Mouse (Mus musculus): Measurements from ENCODE around the gene Slc6a9. TPM values are rescaled to one million over a fixed set of nuclear protein-coding genes. Genes with fewer than 3 reads are reported as not detected.
A peak's percentile ranks its signal among the peaks of the same experiment; 100 is the strongest.

Gene Slc6a9
- total and polyA plus RNA-seq, 3 experiments = 1.3 to 34.8 (median 4.4) TPM

- no peaks in the 10 kb centered on the region for H3K9me3 ChIP-seq (replicated peaks)
- peak overlapping the region; percentile 65; the same call in 1 of the 2 replicates for H3K4me3 ChIP-seq (ENCODE audit: low read depth, low read length)
- peaks cover 65% of the 10 kb centered on the region for H3K4me1 ChIP-seq (ENCODE audit: insufficient read depth, low read depth, low read length)
- TF ChIP-seq POLR2AphosphoS5 (IDR thresholded peaks at IDR 0.05; ENCODE audit: insufficient replicate concordance, low read depth, low read length) = no peak
- peak; percentile 91 for TF ChIP-seq TAL1 (conservative IDR thresholded peaks at IDR 0.05; ENCODE audit: low read depth, low read length)
- ATAC-seq (ENCODE audit: extremely low read depth, insufficient number of reproducible peaks, low FRiP score, poor library complexity, severe bottlenecking) = peak; percentile 89
- peak; percentile 97 for DNase-seq (ENCODE audit: low spot score)
- H3K27me3 ChIP-seq (ENCODE audit: insufficient read depth, low read length) = peaks cover 45% of the 10 kb centered on the region
- no peaks in the 10 kb centered on the region for H3K36me3 ChIP-seq (replicated peaks)
Measured at GRCm38 (mm10) chr4:117830124-117830551, 4.2 kb upstream of the Slc6a9 start.

GRCm38 (mm10) chr4:117830801-117831200 is 3.5 kb upstream of the Slc6a9 start:
- peaks cover 39% of the 10 kb centered on the region for H3K27me3 ChIP-seq (ENCODE audit: insufficient read depth, low read length)
- no peaks in the 10 kb centered on the region for H3K9me3 ChIP-seq (replicated peaks)
- H3K4me1 ChIP-seq (ENCODE audit: insufficient read depth, low read depth, low read length) = peaks cover 71% of the 10 kb centered on the region
- peak overlapping the region; percentile 25; the same call in 1 of the 2 replicates for H3K4me3 ChIP-seq (ENCODE audit: low read depth, low read length)
- TF ChIP-seq GATA1 (IDR thresholded peaks at IDR 0.05; ENCODE audit: borderline replicate concordance, low read length) (no peak), POLR2AphosphoS5 (IDR thresholded peaks at IDR 0.05; ENCODE audit: insufficient replicate concordance, low read depth, low read length) (no peak), GATA2 (IDR thresholded peaks at IDR 0.05; ENCODE audit: borderline replicate concordance, low read depth, low read length) (no peak), CTCF (IDR thresholded peaks at IDR 0.05; ENCODE audit: low read depth, low read length) (no peak), TAL1 (conservative IDR thresholded peaks at IDR 0.05; ENCODE audit: low read depth, low read length) (no peak)
- ATAC-seq (ENCODE audit: extremely low read depth, insufficient number of reproducible peaks, low FRiP score, poor library complexity, severe bottlenecking) (no peak), DNase-seq (ENCODE audit: low spot score) (no peak)
- no peaks in the 10 kb centered on the region for H3K36me3 ChIP-seq (replicated peaks)

GRCm38 (mm10) chr4:117831499-117831898 is 2.8 kb upstream of the Slc6a9 start:
- ATAC-seq (ENCODE audit: extremely low read depth, insufficient number of reproducible peaks, low FRiP score, poor library complexity, severe bottlenecking) (no peak), DNase-seq (ENCODE audit: low spot score) (no peak)
- no peaks in the 10 kb centered on the region for H3K9me3 ChIP-seq (replicated peaks)
- H3K4me3 ChIP-seq (ENCODE audit: low read depth, low read length) = peak overlapping the region; percentile 62; the same call in 1 of the 2 replicates
- H3K36me3 ChIP-seq (replicated peaks) = no peaks in the 10 kb centered on the region
- peaks cover 34% of the 10 kb centered on the region for H3K27me3 ChIP-seq (ENCODE audit: insufficient read depth, low read length)
- peaks cover 77% of the 10 kb centered on the region for H3K4me1 ChIP-seq (ENCODE audit: insufficient read depth, low read depth, low read length)
- 0 out of 2 replicates have a peak, but pooled peaks have one; percentile 2 for TF ChIP-seq TAL1 (conservative IDR thresholded peaks at IDR 0.05; ENCODE audit: low read depth, low read length)
- no peak for TF ChIP-seq GATA1 (IDR thresholded peaks at IDR 0.05; ENCODE audit: borderline replicate concordance, low read length)

GRCm38 (mm10) chr4:117831920-117832691 is 2.2 kb upstream of the Slc6a9 start:
- peak; percentile 27 for DNase-seq (ENCODE audit: low spot score)
- Histone ChIP-seq H3K36me3 (replicated peaks) (no peaks in the 10 kb centered on the region), H3K9me3 (replicated peaks) (no peaks in the 10 kb centered on the region), H3K4me3 (ENCODE audit: low read depth, low read length) (peak overlapping the region; percentile 62; the same call in 1 of the 2 replicates), H3K4me1 (ENCODE audit: insufficient read depth, low read depth, low read length) (peaks cover 83% of the 10 kb centered on the region), H3K27me3 (ENCODE audit: insufficient read depth, low read length) (peaks cover 32% of the 10 kb centered on the region)
- 0 out of 2 replicates have a peak, but pooled peaks have one; percentile 12 for ATAC-seq (ENCODE audit: extremely low read depth, insufficient number of reproducible peaks, low FRiP score, poor library complexity, severe bottlenecking)
- TF ChIP-seq CTCF (IDR thresholded peaks at IDR 0.05; ENCODE audit: low read depth, low read length) (no peak), TAL1 (conservative IDR thresholded peaks at IDR 0.05; ENCODE audit: low read depth, low read length) (0 out of 2 replicates have a peak, but pooled peaks have one; percentile 2), POLR2AphosphoS5 (IDR thresholded peaks at IDR 0.05; ENCODE audit: insufficient replicate concordance, low read depth, low read length) (no peak)

GRCm38 (mm10) chr4:117834845-117835530 is 682 bp downstream of the Slc6a9 start:
- Histone ChIP-seq H3K4me3 (ENCODE audit: low read depth, low read length) (peak overlapping the region; percentile 74), H3K36me3 (replicated peaks) (no peaks in the 10 kb centered on the region), H3K27me3 (ENCODE audit: insufficient read depth, low read length) (peaks cover 21% of the 10 kb centered on the region), H3K9me3 (replicated peaks) (no peaks in the 10 kb centered on the region), H3K4me1 (ENCODE audit: insufficient read depth, low read depth, low read length) (peaks cover 75% of the 10 kb centered on the region)
- ATAC-seq (ENCODE audit: extremely low read depth, insufficient number of reproducible peaks, low FRiP score, poor library complexity, severe bottlenecking) (peak; percentile 5; the same call in 1 of the 2 replicates), DNase-seq (ENCODE audit: low spot score) (peak; percentile 86)
- TF ChIP-seq CTCF (IDR thresholded peaks at IDR 0.05; ENCODE audit: low read depth, low read length) (no peak), GATA1 (IDR thresholded peaks at IDR 0.05; ENCODE audit: borderline replicate concordance, low read length) (no peak), POLR2AphosphoS5 (IDR thresholded peaks at IDR 0.05; ENCODE audit: insufficient replicate concordance, low read depth, low read length) (no peak), TAL1 (conservative IDR thresholded peaks at IDR 0.05; ENCODE audit: low read depth, low read length) (no peak), GATA2 (IDR thresholded peaks at IDR 0.05; ENCODE audit: borderline replicate concordance, low read depth, low read length) (no peak)

- Histone ChIP-seq H3K4me3 (ENCODE audit: low read depth, low read length) (peak overlapping the region; percentile 74), H3K27me3 (ENCODE audit: insufficient read depth, low read length) (peaks cover 25% of the 10 kb centered on the region), H3K4me1 (ENCODE audit: insufficient read depth, low read depth, low read length) (peaks cover 69% of the 10 kb centered on the region), H3K9me3 (replicated peaks) (no peaks in the 10 kb centered on the region), H3K36me3 (replicated peaks) (no peaks in the 10 kb centered on the region)
- TF ChIP-seq GATA1 (IDR thresholded peaks at IDR 0.05; ENCODE audit: borderline replicate concordance, low read length) = no peak
- TF ChIP-seq CTCF (IDR thresholded peaks at IDR 0.05; ENCODE audit: low read depth, low read length) = no peak
- DNase-seq (ENCODE audit: low spot score) (peak; percentile 55), ATAC-seq (ENCODE audit: extremely low read depth, insufficient number of reproducible peaks, low FRiP score, poor library complexity, severe bottlenecking) (no peak)
Measured at GRCm38 (mm10) chr4:117835531-117836111, 1.3 kb downstream of the Slc6a9 start.
